Mouse (Mus musculus): Measurements from ENCODE around the gene Ppp1r16b. TPM values are rescaled to one million over a fixed set of nuclear protein-coding genes. Genes with fewer than 3 reads are reported as not detected.
A peak's percentile ranks its signal among the peaks of the same experiment; 100 is the strongest.

Gene Ppp1r16b
- polyA plus RNA-seq, 1 experiment: 55.8 TPM

- Histone ChIP-seq H3K4me1 (replicated peaks; ENCODE audit: control insufficient read depth, insufficient read depth, low read length) (peaks cover 49% of the 10 kb centered on the region), H3K36me3 (ENCODE audit: control insufficient read depth, insufficient read depth, low read length) (no peaks in the 10 kb centered on the region), H3K27ac (ENCODE audit: control insufficient read depth, insufficient read depth, low read length) (no peak overlapping the region), H3K4me3 (ENCODE audit: control insufficient read depth, insufficient read depth, low read length) (no peak overlapping the region), H3K27me3 (ENCODE audit: control insufficient read depth, insufficient read depth, low read length) (no peaks in the 10 kb centered on the region)
- WGBS: 6% methylated on average over 4 of the region's 4 CpGs
- no peak for TF ChIP-seq POLR2A (IDR thresholded peaks at IDR 0.05; ENCODE audit: control insufficient read depth, extremely low read depth, insufficient read depth, low read length, poor library complexity)
- no peak for TF ChIP-seq CTCF (IDR thresholded peaks at IDR 0.05; ENCODE audit: borderline replicate concordance, control insufficient read depth, extremely low read depth, insufficient read depth, low read length, poor library complexity)
- no peak for DNase-seq
Measured at GRCm38 (mm10) chr2:158683038-158683413, 17.8 kb downstream of the Ppp1r16b start.

DNA sequence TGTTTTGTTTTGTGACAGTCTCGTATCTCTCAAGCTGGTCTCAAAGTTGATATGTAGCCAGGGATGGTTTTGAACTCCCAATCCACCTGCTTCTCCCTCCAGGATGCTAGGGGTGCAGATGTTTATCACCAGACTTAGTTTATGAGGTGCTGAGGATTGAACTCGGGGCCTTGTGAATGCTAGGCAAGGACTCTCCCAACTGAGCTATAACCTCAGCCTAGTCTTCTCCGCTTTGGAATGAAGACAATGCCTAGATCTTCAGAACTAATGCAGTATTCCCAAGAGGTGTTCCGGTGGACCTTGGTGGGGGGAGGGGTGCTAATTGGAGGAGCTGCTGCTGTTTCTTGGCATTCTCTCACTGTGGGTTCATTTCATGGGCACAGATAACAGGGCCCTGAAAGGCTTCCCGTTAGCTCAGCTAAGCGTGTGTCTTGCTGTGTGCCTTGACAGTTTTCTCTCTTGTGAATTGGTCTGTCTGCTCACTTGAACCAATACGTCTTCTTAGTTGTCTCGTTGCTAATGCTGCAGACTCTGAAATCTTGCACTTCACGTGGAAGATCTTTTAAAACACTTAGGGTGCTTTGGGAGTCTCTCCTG, 19.1 kb downstream of the Ppp1r16b start:
- DNase-seq: no peak
- TF ChIP-seq POLR2A (IDR thresholded peaks at IDR 0.05; ENCODE audit: control insufficient read depth, extremely low read depth, insufficient read depth, low read length, poor library complexity) (no peak), CTCF (IDR thresholded peaks at IDR 0.05; ENCODE audit: borderline replicate concordance, control insufficient read depth, extremely low read depth, insufficient read depth, low read length, poor library complexity) (no peak)
- no peak overlapping the region for H3K27ac ChIP-seq (ENCODE audit: control insufficient read depth, insufficient read depth, low read length)

GRCm38 (mm10) chr2:158684910-158685309, 19.7 kb downstream of the Ppp1r16b start:
- TF ChIP-seq CTCF (IDR thresholded peaks at IDR 0.05; ENCODE audit: borderline replicate concordance, control insufficient read depth, extremely low read depth, insufficient read depth, low read length, poor library complexity): no peak

More for the DNA sequence above, 19.1 kb downstream of the Ppp1r16b start:
- Histone ChIP-seq H3K27me3 (ENCODE audit: control insufficient read depth, insufficient read depth, low read length) (no peaks in the 10 kb centered on the region), H3K4me3 (ENCODE audit: control insufficient read depth, insufficient read depth, low read length) (no peak overlapping the region), H3K36me3 (ENCODE audit: control insufficient read depth, insufficient read depth, low read length) (no peaks in the 10 kb centered on the region), H3K4me1 (replicated peaks; ENCODE audit: control insufficient read depth, insufficient read depth, low read length) (peaks cover 53% of the 10 kb centered on the region)
- 97% methylated on average over 9 of the region's 9 CpGs for WGBS

GRCm38 (mm10) chr2:158686394-158686793, 21.2 kb downstream of the Ppp1r16b start:
- Histone ChIP-seq H3K27ac (ENCODE audit: control insufficient read depth, insufficient read depth, low read length) (no peak overlapping the region), H3K4me3 (ENCODE audit: control insufficient read depth, insufficient read depth, low read length) (no peak overlapping the region), H3K36me3 (ENCODE audit: control insufficient read depth, insufficient read depth, low read length) (no peaks in the 10 kb centered on the region), H3K4me1 (replicated peaks; ENCODE audit: control insufficient read depth, insufficient read depth, low read length) (peaks cover 61% of the 10 kb centered on the region), H3K27me3 (ENCODE audit: control insufficient read depth, insufficient read depth, low read length) (no peaks in the 10 kb centered on the region)
- TF ChIP-seq POLR2A (IDR thresholded peaks at IDR 0.05; ENCODE audit: control insufficient read depth, extremely low read depth, insufficient read depth, low read length, poor library complexity): no peak
- no peak for TF ChIP-seq CTCF (IDR thresholded peaks at IDR 0.05; ENCODE audit: borderline replicate concordance, control insufficient read depth, extremely low read depth, insufficient read depth, low read length, poor library complexity)
- DNase-seq: no peak
- 83% methylated on average over 2 of the region's 2 CpGs for WGBS

More at GRCm38 (mm10) chr2:158684910-158685309, 19.7 kb downstream of the Ppp1r16b start:
- Histone ChIP-seq H3K27ac (ENCODE audit: control insufficient read depth, insufficient read depth, low read length) (no peak overlapping the region), H3K36me3 (ENCODE audit: control insufficient read depth, insufficient read depth, low read length) (no peaks in the 10 kb centered on the region), H3K4me1 (replicated peaks; ENCODE audit: control insufficient read depth, insufficient read depth, low read length) (peaks cover 57% of the 10 kb centered on the region), H3K4me3 (ENCODE audit: control insufficient read depth, insufficient read depth, low read length) (no peak overlapping the region), H3K27me3 (ENCODE audit: control insufficient read depth, insufficient read depth, low read length) (no peaks in the 10 kb centered on the region)
- 97% methylated on average over 3 of the region's 3 CpGs for WGBS
- no peak for DNase-seq

DNA sequence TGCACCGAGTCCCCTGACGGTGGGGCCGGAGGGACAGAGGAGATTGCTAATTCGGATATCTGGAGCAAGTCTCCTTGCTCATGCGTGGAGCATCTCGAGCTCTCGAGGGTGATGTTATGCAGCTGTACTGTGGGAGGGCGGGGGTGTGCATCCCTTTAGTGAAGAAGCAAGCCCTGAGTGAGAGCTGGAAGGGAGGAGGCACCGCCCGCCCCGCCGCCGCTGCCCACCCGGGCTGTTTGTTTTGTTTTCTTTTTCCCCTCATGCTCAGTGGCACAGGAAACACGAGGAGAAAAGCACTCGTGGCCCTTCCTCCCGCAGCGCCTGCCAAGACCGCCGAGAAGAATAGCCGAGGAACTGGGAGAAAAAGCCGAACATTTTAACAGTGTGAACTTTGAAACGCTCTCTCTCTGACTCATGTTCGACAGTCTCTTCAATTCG, 22.6 kb downstream of the Ppp1r16b start:
- peak overlapping the region; percentile 28 for H3K4me3 ChIP-seq (ENCODE audit: control insufficient read depth, insufficient read depth, low read length)
- TF ChIP-seq POLR2A (IDR thresholded peaks at IDR 0.05; ENCODE audit: control insufficient read depth, extremely low read depth, insufficient read depth, low read length, poor library complexity): 0 out of 2 replicates have a peak, but pooled peaks have one; percentile 14
- no peak for TF ChIP-seq CTCF (IDR thresholded peaks at IDR 0.05; ENCODE audit: borderline replicate concordance, control insufficient read depth, extremely low read depth, insufficient read depth, low read length, poor library complexity)
- H3K27me3 ChIP-seq (ENCODE audit: control insufficient read depth, insufficient read depth, low read length): no peaks in the 10 kb centered on the region
- peak overlapping the region; percentile 63 for H3K27ac ChIP-seq (ENCODE audit: control insufficient read depth, insufficient read depth, low read length)
- H3K4me1 ChIP-seq (replicated peaks; ENCODE audit: control insufficient read depth, insufficient read depth, low read length): peaks cover 58% of the 10 kb centered on the region
- no peaks in the 10 kb centered on the region for H3K36me3 ChIP-seq (ENCODE audit: control insufficient read depth, insufficient read depth, low read length)
- 23% methylated on average over 25 of the region's 25 CpGs for WGBS
- DNase-seq: peak; percentile 80

GRCm38 (mm10) chr2:158689060-158689459, 23.9 kb downstream of the Ppp1r16b start:
- TF ChIP-seq POLR2A (IDR thresholded peaks at IDR 0.05; ENCODE audit: control insufficient read depth, extremely low read depth, insufficient read depth, low read length, poor library complexity) (no peak), CTCF (IDR thresholded peaks at IDR 0.05; ENCODE audit: borderline replicate concordance, control insufficient read depth, extremely low read depth, insufficient read depth, low read length, poor library complexity) (no peak)
- H3K36me3 ChIP-seq (ENCODE audit: control insufficient read depth, insufficient read depth, low read length): no peaks in the 10 kb centered on the region
- WGBS: 91% methylated on average over 5 of the region's 5 CpGs
- no peak overlapping the region for H3K4me3 ChIP-seq (ENCODE audit: control insufficient read depth, insufficient read depth, low read length)
- H3K4me1 ChIP-seq (replicated peaks; ENCODE audit: control insufficient read depth, insufficient read depth, low read length): peaks cover 57% of the 10 kb centered on the region
- H3K27me3 ChIP-seq (ENCODE audit: control insufficient read depth, insufficient read depth, low read length): no peaks in the 10 kb centered on the region
- peak overlapping the region; percentile 92 for H3K27ac ChIP-seq (ENCODE audit: control insufficient read depth, insufficient read depth, low read length)
- DNase-seq: no peak
